Mouse (Mus musculus) right cerebral cortex, postnatal 14 days (tissue): ENCODE results near the gene Serpinb9.
"Not testable (repeated sequence)": the region's sequence is repeated elsewhere in the genome, so short reads cannot be mapped to it uniquely, and the experiment has no call there.

Experiments used
- DNase-seq: peaks from one replicate; pipeline ENCODE4 v3.0.0; 2022

Gene Serpinb9

GRCm38 (mm10) chr13:33002950-33003349 lies at the start of gene Serpinb9:
Gene Serpinb9 (plus strand): TSS chr13:33003250.
- no peak for DNase-seq

GRCm38 (mm10) chr13:32956537-32956936 lies 46.5 kb upstream of the Serpinb9 start:
- no peak for DNase-seq

GRCm38 (mm10) chr13:32957917-32958316 lies 45.1 kb upstream of the Serpinb9 start:
- DNase-seq = no peak

DNA sequence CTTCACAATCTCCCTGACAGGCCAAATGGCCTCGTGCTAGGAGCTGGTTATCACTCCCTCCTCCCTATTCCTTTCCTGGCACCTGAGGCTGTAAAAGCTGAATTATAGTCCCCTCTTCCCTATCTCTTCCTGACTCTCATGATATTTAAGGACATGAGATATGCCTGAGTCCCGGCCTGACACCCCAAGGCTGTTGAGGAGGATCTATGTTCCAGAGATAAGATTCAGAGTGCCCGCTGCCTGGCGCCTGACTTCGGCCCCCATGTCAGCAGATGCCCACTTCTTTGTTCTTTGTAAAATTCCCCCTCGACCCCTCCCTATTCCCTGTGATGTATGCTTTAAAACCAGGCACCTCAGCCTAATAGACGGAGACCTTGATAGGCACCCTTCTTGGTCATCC lies 44.5 kb upstream of the Serpinb9 start:
- DNase-seq = not testable (repeated sequence)

DNA sequence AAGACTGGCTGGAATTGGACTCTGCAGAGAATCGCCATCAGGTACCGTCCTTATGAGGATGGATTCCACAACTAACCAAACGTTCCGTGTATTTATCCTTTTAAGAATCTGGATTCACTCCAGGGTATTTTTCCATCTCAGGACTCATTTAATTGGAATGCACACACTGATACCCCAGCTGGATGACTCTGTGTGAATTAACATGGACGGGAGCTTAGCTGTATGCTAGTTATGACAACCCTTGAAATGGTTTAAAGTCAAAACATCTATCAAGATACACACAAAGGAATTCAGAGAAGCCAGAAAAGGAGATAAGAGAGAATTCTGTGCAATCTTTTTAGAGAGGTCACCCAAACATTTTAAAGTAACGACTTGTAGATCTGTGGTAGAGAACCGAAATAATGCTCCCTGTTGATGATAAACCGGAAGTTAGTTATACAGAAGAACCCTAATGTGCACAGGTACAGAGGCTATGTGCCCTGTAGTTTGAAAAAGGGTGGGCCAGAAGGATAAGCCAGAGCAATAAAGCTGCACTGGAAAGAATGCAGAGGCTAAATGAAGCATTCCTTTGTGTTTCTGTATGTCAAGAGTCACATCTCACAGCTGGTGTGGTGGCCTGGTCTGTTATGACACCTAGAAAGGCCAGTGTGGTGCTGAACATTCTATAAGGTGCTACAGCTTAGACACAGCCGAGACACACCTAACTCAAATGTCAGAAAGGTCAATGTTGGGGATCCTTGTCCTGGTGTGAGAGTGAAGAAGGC lies 38.9 kb upstream of the Serpinb9 start:
- no peak for DNase-seq

- DNase-seq = no peak
These were observed 37.9 kb upstream of the Serpinb9 start, which contains the start of gene Serpinb6b for GRCm38 (mm10) chr13:32964989-32965811. Gene Serpinb6b (plus strand): TSS chr13:32965209.

DNA sequence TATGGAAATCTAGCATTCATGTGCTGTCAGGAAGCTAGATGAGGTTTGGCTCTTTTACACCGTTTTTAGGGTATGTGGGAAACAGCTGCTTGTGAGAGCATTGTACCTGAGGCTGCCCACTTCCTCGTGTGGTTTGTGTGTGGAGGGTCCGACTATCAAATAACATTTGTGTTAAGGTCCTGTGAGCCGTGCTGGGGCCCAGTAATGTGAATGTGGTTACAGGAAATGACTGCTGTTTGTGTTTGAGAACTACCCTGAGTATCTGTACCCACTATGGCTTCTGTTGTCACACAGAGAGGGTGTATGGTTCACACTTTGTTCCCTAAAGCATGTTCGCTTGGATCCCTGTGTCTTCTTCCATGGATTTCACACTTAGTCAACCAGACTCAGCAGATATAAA lies 36.9 kb upstream of the Serpinb9 start:
- DNase-seq = no peak

DNA sequence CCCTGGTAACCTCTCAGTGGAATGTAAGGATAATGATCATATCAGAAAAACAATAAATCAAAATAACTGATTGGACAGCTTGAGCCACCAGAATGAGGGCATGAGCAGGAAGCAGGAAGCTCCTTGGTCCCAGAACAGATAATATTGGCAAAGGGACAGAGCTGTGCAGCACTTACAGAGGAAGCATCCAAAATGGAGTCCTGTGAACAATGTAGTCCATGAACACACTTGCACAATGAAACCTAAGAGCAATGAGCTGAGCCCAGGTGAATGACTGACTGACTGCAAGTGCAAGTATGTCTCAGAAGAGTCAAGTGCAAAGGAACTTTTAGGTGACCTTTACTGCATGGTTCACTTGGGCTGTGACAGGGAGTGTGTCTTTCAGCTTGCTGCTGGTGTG lies 35.8 kb upstream of the Serpinb9 start:
- DNase-seq = no peak

DNA sequence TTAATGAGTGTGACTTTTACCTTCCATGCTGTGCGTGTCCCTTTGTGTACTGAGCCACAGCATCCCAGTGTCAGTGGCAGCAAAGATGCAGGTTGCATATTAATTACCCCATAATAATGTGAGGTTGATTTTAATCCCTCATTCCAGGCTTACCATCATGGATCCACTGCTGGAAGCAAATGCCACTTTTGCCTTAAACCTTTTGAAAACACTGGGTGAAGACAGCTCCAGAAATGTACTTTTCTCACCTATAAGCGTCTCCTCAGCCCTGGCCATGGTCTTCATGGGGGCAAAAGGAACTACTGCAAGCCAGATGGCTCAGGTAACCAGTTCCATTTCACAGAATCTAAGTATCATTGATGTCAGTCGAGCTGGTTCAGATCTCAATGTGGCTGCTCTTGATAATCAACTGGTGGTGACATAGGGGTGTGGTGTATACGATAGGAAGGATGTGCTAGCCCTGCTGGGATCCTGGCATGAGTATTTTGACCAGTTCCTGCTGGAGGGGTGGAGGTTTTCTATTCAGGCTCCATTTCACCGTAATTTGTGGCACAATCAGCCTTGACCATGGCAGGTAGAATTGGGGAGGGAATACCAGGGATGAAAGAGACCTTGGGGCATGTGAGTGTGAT lies 34.6 kb upstream of the Serpinb9 start:
- no peak for DNase-seq

- DNase-seq = no peak
These were observed 33.9 kb upstream of the Serpinb9 start for GRCm38 (mm10) chr13:32968996-32969640.

- DNase-seq = no peak
These were observed 33.4 kb upstream of the Serpinb9 start for GRCm38 (mm10) chr13:32969641-32970040.

DNA sequence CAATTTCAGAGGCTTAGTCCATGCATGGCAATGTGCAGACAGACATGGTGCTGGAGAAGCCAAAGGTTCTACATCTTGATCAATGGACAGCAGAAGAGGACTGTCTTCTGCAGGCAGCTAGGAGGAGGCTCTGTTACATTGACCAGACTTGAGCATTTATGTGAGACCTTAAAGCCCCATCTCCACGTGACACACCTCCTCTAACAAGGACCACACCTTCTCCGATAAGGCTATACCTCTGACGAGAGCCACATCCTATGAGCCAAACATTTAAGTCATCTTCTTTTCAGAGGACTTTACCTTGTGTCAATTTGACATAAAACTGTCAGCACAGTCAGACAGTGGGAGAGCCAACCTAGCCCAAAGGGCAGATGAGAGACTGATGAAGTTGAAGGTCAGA lies 32.3 kb upstream of the Serpinb9 start:
- no peak for DNase-seq

DNA sequence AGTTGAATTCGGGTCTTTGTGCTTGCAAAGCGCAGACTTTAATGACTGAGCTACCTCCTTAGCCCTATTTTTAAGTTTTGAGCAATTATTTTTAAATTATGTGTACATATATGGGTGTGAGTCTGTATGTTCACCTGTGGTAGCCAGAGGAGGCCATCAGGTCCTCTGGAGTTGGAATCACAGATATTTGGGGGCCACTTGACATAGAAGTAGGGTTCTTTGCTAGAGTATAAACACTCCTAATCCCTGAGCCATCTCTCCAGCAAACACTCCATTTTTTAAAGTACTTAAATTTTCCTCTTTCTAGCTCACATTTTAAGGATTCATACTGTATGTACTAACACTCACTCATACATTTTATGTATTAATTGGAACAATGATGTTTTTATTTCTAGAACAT lies 28.8 kb upstream of the Serpinb9 start:
- no peak for DNase-seq

GRCm38 (mm10) chr13:32974889-32975460 lies 28.1 kb upstream of the Serpinb9 start:
- DNase-seq = no peak

GRCm38 (mm10) chr13:32975710-32976109 lies 27.3 kb upstream of the Serpinb9 start:
- no peak for DNase-seq

- no peak for DNase-seq
These were observed 20.5 kb upstream of the Serpinb9 start for GRCm38 (mm10) chr13:32982556-32983042.

DNA sequence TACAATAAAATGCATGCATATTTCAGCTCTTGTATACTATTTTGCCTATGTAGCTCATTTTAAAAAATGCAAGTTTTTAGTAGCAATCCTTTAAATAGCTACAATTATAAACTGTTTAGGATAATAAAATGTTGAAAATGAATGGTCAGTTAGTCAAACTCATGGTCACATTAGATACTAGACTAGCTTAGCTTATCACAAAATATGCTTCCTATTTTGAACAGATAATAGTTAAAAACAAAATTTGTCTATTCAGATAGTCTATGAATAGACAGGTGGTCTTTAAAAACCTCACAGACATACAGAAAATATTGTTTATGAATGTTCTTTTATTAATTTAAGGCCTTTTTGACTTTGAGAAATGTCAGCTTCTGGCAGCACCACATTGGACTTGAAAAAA lies 16.8 kb upstream of the Serpinb9 start:
- no peak for DNase-seq

DNA sequence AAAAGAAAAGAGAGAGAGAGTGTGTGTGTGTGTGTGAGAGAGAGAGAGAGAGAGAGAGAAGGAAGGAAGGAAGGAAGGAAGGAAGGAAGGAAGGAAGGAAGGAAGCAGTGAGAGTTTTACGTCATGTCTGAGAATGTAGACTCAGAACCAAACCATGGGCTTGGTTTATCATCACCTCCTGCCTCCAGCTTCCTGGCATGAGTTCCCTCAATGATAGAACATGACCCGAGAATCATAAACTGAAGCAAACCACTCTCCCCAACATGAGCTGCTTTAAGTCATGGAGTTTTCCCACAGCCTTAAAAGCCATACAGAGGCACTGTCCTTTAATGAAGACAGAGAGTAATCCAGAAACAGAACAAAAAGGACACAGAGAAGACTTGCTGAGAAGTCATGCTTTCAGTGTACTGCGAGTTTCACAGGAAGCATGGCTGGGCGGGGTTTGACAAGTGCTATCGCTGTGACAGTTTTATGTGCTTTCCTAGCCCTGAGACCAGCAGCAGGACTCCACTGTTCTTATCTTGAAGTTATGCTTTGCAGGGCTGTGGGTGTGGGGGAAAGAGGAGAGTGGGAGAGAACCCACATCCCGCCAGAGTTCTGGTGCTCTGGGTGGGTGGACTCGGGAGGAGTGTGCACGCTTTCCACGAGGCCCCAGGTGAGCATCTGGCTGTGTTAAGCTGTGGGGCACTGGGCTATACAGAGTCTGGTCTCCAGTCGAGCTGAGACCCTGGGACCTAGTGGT lies 9.7 kb upstream of the Serpinb9 start:
- no peak for DNase-seq

GRCm38 (mm10) chr13:32993894-32994242 lies 9.2 kb upstream of the Serpinb9 start:
- DNase-seq = no peak

- DNase-seq = no peak
These were observed 8.0 kb upstream of the Serpinb9 start for GRCm38 (mm10) chr13:32995051-32995450.

DNA sequence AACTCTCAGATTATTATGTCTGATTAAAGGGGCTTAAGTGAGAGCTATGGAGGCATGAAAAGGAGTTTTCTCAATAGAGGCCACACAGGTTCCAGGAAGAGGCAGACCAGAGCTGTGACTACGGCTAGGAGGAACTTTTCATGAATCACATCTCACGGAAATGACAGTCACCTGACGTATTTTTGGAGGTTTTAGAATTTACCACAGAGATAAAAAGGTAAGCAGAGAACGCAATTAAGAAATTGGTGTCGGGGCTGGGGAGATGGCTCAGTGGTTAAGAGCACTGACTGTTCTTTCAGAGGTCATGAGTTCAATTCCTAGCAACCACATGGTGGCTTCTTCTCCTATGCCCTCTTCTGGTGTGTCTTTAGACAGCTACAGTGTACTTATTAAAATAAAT lies 1.7 kb upstream of the Serpinb9 start:
- no peak for DNase-seq
